Mouse (Mus musculus): Measurements from ENCODE around the gene Mmp27.

Gene Mmp27

DNA sequence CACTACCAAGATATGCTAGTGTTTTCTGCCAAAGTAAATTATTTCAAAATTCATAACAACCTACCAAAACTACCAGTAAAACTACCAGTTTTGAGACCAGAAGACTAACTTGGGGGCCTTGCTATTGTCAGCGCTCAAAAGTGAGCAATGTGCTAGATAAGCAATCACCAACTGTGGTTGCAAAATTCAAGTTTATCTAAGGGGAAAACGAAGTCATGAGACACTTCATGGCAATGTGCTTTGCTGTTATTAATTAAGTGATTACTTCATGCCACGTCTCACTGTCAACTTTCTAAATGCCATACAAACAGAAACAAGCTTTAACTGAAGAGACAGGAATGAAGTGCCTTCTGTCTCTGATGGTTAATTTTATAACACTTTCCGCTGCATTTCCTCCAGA is at the start of gene Mmp27:
TSS of gene Mmp27 (plus strand) at position 235 of the 400 bp plus-strand sequence.
- no peak for DNase-seq (ENCODE audit: low spot score)

DNA sequence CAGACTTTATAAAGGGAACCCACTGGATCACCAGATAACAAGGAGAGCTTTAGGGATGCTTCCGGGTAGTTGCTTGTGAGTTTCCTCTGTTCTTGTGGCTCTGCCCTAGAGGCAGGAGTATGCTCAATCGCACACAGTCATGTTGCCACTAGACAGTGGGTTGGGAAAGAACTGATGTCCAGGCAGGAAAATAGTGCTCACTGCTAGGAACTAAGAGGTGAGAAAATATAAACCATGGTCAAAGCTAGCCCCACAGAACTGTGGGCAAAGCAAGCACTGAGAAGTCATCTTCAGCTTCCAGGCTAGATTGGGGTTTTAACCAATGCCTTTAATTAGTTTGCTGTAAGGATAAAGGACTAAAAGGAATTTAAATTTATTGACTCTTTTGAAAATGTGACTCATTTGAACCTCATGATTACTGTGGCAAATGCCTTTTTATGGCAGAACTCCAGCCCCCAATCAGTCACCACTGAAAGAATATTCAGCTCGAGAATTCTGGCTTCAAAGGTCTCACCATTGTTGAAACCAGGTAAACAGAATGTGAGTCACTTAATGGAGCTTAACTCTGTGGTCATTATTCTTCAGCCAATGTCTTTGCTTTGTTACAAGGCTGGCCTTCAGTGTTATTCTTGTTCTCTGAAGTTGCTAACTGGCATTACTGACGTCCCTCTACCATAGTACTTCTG is 44.8 kb upstream of the Mmp27 start:
- no peak for DNase-seq (ENCODE audit: low spot score)

DNA sequence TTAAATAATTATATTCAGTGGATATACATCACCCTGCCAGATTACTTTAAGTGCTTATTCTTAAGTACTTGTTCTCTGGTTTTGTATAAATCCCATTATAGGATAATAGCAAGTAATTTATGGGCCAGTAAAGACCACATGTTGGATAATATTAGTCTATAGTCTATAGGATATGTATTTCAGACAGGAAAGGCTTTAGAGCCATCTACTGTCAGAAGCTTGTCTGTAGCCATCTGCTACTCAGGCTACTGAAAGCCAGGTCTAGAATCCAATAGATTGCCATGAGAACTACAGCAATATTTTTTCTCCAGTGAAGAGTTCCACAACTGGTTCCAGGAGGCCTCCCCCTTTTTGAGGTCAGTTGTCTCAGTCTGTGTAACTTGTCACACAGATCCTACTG is 28.4 kb upstream of the Mmp27 start:
- DNase-seq (ENCODE audit: low spot score) = no peak

DNA sequence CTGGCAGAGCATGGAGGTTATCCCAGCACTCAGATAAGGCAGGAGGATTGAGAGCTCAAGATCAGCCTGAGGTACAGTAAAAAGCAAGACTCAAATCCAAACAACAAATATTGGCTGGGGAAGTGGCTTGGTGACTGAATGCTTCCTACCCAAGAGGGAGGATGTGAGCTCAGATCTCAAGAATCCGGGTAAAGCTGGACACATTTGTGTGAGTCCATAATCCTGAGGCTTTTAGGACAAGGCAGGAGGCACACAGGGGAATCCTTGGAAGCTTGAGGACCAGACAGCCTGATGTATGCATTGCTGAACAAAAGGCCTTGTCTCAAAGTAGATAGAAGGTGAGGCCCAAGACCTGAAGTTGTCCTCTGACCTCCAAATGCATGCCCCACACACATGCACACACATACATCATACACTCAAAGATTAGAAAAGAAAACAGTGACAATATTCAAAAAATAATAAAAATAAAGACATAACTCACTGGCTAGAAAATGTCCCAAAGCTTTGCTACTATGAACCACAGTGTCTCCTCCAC is 26.2 kb upstream of the Mmp27 start:
- DNase-seq (ENCODE audit: low spot score) = no peak

DNA sequence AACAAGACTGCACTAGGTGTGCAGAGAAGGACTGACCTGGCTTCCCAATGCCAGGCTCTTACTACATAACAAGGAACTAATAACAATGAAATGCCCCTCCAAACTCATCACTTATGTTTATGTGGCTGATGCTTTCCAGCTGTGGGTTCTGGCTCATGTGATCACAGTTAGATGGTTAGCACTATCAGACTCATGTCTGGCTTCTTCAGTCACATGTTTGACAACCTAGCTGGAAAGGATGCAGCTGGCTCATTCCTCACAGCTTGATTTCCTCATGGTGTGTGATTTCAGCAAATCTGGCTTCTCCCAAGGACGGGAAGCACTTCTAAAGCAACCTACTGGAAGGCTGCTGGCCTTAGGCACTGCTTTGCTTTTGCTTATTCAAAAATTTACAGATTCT is 25.7 kb upstream of the Mmp27 start:
- DNase-seq (ENCODE audit: low spot score) = no peak

DNA sequence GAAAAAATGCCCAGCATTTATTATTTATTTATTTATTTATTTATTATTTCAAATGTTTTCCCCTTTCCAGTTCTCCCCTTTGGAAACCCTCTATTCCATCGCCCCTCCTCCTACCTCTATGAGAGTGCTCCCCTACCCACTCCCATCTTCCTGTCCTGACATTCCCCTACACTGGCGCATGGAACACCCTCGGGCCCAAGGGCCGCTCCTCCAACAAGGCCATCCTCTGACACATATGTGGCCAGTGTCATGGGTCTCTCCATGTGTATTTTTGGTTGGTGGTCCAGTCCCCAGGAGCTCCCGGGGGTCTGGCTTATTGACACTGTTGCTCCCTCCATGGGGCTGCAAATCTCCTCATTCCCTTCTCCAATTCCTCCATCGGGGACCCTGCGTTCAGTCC is 25.3 kb upstream of the Mmp27 start:
- no peak for DNase-seq (ENCODE audit: low spot score)

DNA sequence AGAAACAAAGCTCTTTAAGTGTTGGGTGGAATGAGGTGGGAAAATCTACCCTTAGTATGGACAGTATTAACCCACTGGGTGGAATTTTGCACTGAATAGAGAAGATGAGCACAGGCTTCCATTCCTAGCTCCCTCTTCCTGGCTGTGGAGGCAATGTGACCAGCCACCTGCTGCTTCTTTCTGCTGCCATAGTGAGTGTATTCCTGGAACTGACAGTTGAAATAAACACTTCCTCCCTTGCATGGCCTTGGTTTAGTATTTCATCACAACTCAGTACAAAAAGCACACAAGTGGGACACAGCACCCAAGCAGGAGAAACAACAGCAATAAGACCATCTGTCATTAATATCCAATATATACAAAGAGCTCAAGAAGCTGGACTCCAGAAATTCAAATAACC is 19.3 kb upstream of the Mmp27 start:
- DNase-seq (ENCODE audit: low spot score) = no peak

DNA sequence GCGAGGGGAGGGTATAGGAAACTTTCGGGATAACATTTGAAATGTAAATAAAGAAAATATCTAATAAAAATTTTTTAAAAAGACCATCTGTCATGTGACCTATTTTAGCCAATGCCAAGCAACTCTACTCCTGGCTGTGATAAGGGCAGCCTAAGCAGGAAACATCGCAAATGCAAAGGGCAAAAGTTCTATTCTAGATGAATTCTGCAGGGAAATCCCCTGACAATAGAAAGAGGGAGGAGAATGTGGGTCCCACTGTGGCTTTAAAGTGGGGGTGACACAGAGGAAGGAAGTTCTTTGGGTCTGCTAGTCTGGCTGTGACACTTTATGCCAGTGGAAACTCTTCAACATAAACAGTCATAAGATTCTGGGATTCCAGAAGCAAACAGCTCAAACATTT is 17.7 kb upstream of the Mmp27 start:
- no peak for DNase-seq (ENCODE audit: low spot score)

DNA sequence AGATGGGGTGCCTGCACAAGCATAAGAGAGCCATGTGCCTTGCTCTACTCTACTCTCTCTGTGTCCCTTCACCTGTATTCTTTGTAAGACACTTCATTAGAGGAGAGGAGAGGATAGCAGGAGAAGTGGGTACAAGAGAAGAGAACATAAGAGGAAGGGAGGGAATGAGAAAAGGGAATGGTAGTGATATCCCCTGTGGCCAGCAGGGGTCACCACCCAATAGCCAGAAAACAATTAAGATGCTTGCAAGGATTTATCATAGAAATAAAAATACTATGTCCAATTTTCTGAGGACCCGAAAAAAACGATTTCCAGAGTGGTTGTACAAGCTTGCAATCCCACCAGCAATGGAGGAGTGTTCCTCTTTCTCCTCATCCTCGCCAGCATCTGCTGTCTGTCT is 16.8 kb upstream of the Mmp27 start:
- DNase-seq (ENCODE audit: low spot score) = peak; percentile 26

DNA sequence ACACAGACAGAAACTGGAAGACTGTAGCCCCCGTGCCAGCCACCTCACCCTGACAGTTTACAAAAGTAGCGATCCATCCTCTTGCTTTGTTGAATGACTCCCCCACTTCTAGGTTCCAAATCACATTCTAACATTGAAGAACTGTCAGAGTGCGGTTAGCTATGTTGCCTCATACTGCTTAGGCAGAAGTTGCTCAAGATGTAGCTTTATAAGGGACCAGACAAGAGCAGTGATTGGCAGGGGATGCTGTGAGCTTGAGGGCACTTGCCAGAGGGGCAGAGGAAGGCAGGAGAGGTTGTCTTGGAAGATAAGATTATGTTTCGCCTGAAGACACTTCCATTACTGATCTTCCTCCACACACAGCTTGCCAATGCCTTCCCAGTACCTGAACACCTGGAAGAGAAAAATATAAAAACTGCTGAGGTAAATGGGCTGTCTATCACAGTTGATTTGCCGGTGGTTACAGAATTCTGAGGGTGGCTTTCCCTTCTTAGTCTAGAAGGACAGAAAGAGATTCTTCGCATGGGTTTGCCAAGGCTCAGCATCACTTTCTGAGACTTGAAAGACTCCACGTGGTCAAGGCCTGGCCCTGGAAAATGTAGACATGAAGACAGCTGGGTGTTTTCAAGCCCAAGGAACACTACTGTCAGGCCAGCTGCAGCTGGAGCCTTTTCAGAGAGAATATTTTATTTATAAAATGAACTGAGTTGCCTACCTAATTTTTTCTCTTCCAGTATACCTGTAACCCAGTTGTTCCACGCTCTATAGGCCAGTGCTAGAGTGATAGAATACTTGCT is 12.8 kb upstream of the Mmp27 start, which contains the start of gene Mmp8:
TSS of gene Mmp8 (plus strand) at position 236 of the 797 bp plus-strand sequence.
- no peak for DNase-seq (ENCODE audit: low spot score)

DNA sequence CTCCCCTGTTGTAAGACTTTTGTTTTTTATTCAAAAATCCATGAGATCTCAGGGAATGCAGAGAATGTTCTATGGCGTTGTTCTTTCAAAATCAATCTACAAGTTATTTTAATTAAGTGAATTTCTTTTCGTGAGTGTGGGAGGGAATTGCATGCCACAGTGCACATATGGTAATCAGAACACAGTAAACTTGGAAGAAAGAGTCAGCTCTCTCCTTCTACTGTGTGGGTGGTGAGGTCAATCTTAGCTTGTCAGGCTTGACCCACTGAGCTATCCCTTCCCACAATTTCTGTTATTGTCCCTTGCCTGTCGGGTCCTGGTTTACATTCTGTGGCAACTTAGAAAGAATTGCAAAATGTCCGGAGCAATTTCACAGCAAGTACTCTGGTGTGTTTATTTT is 11.2 kb upstream of the Mmp27 start:
- DNase-seq (ENCODE audit: low spot score) = no peak

DNA sequence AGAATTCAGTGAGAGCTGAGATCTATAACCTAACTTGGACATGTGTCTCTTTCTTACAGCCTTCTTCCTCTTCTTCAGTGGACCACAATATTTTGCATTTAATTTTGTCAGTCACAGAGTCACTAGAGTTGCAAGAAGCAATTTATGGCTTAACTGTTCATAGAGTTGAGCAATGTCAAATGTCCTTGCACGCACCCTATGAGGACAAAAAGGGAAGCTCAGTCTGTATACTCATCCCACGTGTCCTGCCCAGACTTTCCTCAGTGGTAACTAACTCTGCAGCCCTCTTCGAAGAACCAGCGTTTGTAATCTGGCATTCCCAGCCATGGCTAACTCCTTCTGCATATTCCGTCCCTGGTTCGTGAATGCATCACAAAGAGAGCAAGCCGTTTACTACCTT is 3.8 kb upstream of the Mmp27 start:
- DNase-seq (ENCODE audit: low spot score) = no peak

DNA sequence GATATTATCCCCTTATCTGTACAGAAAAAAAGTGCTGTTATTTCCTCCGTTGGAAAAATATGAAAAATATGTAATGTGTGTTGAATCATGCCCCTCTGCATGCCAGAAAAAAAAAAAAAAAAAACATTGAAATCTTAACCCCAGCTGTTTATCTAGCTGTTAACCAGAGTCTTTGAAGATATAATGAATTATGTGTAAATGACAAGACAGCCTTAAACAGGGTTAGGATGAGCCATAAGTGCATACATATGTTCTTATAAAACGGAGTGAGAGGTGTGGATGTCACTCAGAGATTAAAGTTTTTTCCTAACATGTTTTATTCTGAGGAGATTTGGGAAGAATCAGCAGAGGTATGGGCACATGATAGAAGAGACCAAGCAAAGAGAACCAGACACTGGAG is 3.3 kb upstream of the Mmp27 start:
- no peak for DNase-seq (ENCODE audit: low spot score)

DNA sequence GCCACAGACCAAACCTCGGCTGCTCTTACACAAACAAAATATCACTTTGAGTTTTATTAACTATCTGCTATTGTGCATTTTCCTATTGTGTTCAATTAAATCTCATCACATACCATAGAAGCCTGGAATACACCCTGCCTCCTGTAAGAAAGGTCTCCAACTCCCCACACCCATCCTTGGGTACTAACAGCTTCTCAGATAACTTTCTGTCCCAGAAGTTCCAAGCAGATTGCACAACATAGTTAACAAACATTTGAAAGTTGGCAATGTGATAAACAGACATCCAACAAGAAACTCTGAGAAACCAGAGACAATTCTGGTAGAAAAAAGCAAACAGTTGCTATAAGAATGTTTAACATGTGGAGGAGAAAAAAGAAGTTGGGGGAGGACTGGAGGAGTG is 711 bp upstream of the Mmp27 start:
- no peak for DNase-seq (ENCODE audit: low spot score)

DNA sequence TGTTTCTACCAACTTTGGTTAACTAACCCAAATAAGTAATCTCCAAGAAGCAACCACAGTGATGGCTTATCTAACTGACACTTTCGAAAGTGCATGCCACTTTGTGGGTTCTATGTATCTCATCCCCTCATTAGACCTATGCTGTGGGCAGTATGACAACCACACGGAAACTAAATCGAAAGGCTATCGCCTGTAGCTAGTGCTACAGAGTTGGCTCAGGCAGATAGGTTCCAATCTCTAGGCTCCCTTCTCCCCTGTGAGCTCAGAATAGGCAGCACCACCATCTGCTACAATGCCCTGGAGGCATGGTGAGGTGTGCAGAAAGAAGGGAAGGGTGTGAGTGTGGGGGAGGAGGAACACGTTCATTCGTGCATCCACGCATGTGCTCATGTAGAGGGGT is 992 bp downstream of the Mmp27 start:
- DNase-seq (ENCODE audit: low spot score) = no peak

DNA sequence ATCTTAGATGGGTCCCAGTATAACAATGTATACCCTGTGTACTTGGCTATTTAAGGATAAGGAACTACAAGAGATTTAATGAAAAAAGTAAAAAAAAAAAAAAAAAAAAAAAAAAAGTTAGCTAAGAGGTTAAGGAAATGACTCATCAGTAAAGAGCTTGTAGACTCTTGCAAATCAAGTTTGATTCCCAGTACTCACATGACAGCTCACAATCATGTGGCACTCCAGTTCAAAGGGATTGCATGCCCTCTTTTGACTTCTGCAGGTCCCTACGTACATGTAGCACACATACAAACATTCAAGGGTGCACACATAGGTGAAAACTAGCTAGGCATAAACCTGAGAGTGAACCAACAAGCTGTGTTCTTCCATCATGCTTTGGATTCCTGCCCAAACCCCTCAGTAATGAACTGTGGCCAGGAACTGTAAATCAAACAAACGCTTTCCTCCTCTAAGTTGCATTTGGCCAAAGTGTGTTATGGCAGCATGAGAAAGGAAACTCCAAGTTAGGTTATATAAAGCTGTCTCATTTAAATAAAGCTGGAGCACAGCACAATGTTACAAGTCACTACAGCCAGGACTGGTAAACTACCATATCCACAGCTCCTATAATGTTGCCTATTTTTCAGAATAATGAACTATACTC is 1.6 kb downstream of the Mmp27 start:
- no peak for DNase-seq (ENCODE audit: low spot score)

DNA sequence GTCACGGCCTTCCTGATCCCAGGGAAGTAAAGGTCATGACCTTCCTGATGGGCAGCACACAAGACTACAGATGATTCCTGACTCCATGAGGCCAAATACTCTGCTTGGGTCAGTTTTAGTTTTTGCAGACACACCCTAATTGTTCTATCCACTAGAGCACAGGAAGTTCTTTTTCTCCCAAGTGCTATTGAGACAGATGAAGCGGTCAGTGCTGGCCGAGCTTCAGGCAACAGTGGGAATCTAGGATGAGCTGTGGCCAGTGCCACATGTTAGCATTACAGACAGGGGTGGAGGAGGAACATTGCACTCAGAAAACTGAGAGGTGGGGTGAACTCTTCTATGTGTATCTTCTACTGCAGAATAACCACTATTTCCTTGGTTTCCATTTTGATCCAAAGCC is 4.3 kb downstream of the Mmp27 start:
- no peak for DNase-seq (ENCODE audit: low spot score)

DNA sequence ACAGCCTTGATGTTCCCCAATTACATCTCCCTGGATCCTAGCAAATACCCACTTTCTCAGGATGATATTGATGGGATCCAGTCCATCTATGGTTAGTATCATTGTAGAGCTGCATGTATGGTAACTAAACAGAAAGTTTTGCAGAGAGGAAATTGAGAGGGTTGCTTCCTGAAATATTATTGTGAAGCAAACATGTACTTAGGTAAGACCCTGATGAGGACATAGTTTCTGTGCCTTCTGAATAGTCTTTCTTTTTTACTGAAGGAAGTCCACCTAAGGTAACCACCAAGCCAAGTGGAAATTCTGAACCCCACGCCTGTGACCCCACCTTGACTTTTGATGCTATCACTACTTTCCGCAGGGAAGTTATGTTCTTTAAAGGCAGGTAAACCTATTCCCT is 6.2 kb downstream of the Mmp27 start:
- no peak for DNase-seq (ENCODE audit: low spot score)

DNA sequence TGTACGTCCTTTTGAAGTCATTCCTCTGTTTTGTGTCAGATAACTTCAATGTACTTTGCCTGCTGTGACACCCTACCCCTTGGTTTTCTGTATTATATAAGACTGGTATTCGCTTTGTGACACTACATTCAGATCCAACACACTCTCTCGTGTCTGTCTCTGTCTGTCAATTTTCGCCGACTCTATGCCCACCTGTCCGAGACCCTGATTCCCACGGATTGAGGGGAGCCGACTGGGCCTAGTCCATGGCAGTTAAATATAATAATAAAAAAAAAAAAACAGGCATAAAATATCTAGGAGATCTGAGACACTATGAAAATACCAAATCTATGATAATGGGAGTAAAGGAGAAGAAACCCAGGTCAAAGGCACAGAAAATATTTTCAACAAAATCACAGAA is 18.9 kb downstream of the Mmp27 start:
- DNase-seq (ENCODE audit: low spot score) = no peak

DNA sequence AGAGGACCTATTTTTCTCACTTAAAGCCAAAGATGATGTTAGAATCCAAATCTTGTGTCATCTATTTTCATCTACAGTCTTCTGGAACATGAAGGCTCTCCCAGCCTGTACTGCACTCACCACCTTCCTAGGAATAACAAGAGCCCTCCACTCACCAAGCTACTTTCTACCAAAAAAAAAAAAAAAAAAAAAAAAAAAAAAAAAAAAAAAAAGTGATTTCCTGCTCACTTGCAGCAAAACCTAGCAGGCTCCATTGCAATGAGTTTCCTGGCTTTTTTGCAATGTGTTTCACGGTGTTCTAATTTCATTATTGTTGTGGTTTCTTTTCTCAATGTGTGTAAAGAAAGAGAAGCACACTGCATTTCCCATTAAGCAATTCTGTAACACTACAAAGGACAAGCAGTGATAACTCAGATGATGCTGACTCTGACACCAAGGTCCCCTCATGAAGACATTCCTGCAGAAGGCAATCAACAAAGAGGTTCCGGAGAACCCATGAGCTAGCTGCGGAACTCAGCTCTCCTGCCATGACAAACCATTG is 22.1 kb downstream of the Mmp27 start:
- DNase-seq (ENCODE audit: low spot score) = no peak

DNA sequence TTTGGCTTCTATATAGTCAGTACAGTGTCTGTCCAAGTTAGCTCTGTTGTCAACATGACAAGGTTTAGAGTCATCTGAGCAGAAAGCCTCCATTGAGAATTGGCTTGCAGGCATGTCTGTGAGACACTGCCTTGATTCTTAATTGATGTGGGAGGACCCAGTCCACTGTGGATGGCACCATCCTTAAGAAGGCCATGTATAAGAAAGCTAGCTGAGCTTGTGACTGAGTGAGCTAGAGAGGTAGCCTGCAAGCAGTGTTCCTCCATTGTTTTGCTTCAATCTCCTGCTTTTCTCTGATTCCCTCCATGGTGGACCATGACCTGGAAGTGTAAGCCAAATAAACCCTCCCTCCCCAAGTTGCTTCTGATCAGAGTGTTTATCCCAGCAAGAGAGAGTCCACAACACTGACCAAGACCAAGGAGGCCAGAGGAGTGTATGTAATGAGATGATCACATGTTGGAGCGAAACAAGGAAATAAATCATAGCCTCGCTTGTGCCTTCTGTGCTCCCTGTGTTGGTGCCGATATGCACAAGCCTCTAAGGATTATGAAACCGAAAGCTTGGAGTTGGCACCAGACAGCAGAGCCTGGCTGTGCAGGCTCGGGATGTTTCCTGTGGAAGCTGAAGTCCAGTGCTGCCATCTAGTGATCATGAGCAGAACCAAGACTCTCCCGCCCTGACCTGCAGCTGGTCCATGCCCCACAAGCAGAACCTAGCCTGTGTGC is 23.8 kb downstream of the Mmp27 start:
- peak; percentile 90 for DNase-seq (ENCODE audit: low spot score)

Measured in layer of hippocampus, adult 11-12 months (tissue).